Mouse (Mus musculus): ENCODE data around the gene Foxp1. TPM values are rescaled to one million over a fixed set of nuclear protein-coding genes. Genes with fewer than 3 reads are reported as not detected.

The Foxp1 gene
- total RNA-seq, 2 experiments from 2014 or later = 88.5 to 93.5 TPM

DNA sequence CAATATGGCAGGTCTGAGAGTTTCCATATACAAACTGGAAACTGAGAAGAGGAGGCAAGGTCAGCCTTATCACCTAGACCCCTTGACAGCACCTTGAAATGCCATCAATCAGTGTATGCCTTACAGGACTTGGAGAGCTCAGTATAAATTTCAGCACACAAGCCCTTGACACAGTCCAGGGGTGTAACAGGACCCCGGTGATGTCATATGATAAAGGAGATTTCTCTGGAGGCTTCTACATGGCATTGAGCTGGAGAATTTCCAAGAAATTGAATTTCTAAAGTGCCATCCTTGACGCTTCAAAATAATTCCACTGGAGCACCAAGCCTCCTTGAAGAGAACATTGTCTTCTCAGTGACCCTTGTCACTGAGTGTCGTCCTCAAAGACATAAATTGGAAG, 463.8 kb downstream of the Foxp1 start:
- no peak for DNase-seq (ENCODE audit: low spot score in 2 of 2)
- no peak overlapping the region for H3K27ac ChIP-seq
- H3K4me3 ChIP-seq = no peak overlapping the region
- TF ChIP-seq CTCF (conservative IDR thresholded peaks at IDR 0.05) = no peak

DNA sequence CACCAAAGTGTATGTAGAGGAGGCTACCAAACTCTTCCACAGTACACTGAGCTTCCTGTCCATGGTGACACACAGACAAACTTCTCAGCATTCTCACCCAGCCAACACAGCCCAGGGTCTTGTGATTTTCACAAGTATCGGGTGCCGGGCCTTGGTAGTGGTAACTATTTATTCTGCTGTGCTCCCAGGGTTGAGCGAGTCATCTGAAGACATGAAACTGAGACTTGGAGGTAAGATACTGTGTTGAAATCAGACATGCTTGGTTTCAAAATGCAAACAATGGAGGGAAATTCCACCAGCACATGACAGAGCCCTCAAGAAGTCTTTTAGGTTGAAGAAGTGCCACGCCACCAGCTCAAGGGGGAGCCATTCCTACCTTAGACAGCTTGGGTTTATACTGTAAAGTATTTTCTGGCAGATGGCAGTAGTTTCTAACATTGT, 465.4 kb downstream of the Foxp1 start:
- no peak overlapping the region for H3K27ac ChIP-seq
- TF ChIP-seq CTCF (conservative IDR thresholded peaks at IDR 0.05) = peak; percentile 63
- no peak for DNase-seq (ENCODE audit: low spot score in 2 of 2)
- no peak overlapping the region for H3K4me3 ChIP-seq

DNA sequence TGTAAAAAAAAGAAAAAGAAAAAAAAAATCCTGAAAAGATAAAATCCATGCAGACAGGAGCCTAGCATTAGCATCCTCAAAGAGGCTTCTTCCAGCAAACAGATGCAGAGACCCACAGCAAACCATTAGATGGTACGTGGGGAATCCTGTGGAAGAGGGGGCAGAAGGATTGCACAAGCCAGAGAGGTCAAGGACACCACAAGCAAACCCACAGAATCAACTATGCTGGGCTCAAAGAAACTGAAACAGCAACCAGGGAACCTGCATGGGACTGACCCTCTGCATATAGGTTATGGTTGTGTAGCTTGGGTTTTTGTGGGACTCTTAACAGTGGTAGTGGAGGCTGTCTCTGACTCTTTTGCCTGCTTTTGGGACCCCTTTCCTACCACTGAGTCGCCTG, 466.1 kb downstream of the Foxp1 start:
- Histone ChIP-seq H3K4me3 (no peak overlapping the region), H3K27ac (no peak overlapping the region)
- TF ChIP-seq CTCF (conservative IDR thresholded peaks at IDR 0.05) = no peak
- no peak for DNase-seq (ENCODE audit: low spot score in 2 of 2)

DNA sequence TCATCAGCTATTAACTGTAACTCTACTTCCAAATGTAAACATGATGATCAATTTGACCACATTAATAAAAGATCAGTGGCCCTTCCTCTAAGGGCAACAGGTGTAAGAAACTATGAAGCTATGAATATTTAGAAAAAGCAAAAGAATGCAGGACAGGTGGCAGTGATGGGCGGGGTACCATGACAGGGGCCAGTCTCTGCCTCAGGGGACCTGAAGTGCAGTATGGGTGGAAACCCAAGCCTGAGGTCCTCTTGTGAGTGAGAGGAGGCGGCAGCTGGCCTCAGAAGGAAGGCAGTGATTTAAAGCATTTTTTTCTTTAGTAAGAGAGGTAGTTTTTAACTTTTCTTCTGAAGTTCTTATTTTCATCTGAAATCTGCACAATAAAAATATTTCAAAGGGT, 468.5 kb downstream of the Foxp1 start:
- DNase-seq (ENCODE audit: low spot score in 2 of 2) = no peak
- Histone ChIP-seq H3K27ac (no peak overlapping the region), H3K4me3 (no peak overlapping the region)
- TF ChIP-seq CTCF (conservative IDR thresholded peaks at IDR 0.05) = no peak

DNA sequence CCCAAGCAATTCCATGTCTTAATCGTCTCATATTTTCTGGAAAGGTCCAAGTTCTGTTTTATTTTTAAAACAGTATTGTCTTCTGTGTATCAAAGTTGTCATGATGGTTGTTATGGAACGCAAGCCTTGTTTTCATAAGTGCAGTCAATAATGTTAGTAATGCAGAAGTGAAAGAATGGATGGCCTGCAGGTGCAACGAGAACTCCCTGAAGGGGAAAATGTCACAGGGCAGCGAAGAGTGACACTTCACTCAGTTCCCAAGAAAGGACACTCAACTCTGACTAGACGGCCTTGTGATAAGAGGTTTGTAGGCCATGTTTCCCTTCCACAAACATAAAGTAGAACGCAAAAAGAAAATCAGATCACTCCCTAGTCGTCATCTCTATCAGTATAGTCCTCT, 469.4 kb downstream of the Foxp1 start:
- no peak overlapping the region for H3K4me3 ChIP-seq
- DNase-seq (ENCODE audit: low spot score in 2 of 2) = no peak
- TF ChIP-seq CTCF (conservative IDR thresholded peaks at IDR 0.05) = no peak
- H3K27ac ChIP-seq = no peak overlapping the region

DNA sequence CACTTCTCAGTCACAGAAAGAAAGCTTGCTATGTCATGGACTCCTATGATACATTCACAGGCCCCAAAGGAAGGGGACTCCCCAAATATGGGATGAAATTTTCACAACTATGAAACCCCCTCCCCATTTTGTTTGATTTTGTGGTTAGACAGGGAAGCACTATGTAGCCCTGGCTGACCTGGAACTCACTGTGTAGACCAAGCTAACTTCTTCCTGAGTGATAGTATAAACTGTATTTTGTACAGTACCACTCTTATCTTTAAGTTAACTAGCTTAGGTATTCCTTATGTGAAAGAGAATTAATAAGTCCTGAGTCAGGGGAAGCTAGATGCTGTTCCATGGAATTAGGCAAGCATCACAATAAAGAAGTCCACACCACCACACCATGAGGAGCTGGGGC, 470.8 kb downstream of the Foxp1 start:
- H3K27ac ChIP-seq = no peak overlapping the region
- H3K4me3 ChIP-seq = no peak overlapping the region
- DNase-seq (ENCODE audit: low spot score in 2 of 2) = no peak
- no peak for TF ChIP-seq CTCF (conservative IDR thresholded peaks at IDR 0.05)

DNA sequence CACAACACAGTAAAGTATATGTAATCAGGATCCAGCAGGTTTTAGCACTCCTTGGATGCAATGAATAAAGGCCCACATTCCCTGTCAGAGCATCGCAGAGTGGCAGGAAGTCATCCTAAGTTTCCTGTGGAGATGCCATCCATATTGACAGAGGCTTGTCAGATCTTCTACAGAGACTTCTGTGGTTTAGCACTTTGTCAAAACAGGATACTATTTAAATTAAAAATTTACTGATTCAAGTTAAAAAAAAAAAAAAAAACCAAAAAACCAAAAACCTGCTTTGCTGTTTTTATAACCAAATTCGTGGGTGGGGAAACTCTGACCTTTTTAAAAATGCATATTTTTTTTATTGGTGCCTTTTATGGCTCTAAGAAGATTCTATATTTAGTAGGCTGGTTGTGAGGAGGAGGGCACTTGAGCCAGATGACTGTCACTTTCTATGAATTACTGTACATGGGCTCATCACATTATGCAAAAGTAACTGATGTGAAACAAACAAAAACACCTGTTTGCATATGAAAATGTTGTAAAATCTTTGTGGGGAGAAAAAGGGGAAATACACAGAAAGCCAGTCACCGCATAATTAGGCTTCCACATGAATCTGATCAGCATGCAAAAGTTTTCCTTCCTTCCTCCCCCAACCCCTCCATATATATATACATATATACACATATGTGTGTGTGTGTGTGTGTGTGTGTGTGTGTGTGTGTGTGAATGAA, 472.1 kb downstream of the Foxp1 start:
- no peak for DNase-seq (ENCODE audit: low spot score in 2 of 2)
- Histone ChIP-seq H3K4me3 (no peak overlapping the region), H3K27ac (no peak overlapping the region)
- no peak for TF ChIP-seq CTCF (conservative IDR thresholded peaks at IDR 0.05)

DNA sequence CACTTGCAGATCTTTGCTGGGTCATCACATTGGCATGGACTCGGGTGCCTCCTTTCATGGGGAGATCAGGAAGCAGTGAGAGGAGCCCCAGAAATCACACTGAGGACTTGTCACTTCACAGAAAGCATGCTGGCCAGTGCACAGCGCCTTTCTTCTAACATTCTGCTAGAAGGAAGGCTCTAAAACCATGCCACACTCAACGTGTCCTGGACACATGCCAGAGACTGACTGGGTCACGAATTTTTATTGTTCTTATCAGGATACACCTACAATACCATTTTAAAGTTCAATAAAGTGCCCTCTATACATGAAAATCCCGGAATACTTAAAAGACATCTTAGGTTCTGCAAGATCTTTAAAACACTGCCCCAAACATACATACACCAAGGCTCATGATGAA, 475.2 kb downstream of the Foxp1 start:
- TF ChIP-seq CTCF (conservative IDR thresholded peaks at IDR 0.05) = no peak
- Histone ChIP-seq H3K27ac (no peak overlapping the region), H3K4me3 (no peak overlapping the region)
- DNase-seq (ENCODE audit: low spot score in 2 of 2) = no peak

DNA sequence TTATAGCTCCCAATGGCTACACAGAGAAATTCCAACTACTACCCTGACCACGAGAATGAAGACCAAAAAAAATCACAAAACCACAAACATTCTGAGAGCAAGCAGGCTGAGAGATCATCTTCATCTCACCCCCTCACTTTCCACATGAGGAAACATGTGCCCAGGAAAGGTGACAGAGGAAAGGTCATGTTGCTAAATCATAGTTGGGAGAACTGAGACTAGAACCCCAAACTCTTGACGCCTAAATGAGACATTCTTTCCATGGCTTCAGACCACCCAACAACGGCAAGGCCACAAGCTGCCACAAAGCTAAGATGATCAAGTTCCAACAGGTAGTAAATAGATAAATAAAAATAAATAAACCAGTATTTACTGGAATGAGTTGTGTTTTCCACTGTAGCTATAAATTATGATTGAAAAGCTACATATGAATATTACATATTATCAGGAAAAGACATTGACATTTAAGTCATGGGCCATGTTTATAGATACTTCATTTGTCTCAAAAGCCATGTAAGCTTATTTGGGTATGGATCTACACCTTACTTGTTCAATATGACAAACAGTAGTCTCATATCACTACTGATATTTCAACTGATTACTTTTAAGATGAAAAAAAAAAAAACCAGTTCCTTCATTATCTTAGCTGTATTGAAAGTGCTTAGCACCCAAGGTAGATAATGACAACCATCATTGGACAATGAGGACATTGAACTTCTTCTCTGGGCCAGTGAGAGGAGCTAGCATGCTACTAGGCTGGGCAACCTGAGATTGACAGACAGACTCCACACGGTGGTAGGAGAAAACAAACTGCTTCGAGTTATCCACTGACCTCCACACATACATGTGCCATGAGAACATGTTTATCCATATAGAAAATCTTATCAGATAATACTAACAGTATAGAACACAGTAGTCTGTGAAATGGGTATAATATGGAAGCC, 476.4 kb downstream of the Foxp1 start:
- no peak overlapping the region for H3K4me3 ChIP-seq
- no peak for TF ChIP-seq CTCF (conservative IDR thresholded peaks at IDR 0.05)
- no peak overlapping the region for H3K27ac ChIP-seq
- no peak for DNase-seq (ENCODE audit: low spot score in 2 of 2)

DNA sequence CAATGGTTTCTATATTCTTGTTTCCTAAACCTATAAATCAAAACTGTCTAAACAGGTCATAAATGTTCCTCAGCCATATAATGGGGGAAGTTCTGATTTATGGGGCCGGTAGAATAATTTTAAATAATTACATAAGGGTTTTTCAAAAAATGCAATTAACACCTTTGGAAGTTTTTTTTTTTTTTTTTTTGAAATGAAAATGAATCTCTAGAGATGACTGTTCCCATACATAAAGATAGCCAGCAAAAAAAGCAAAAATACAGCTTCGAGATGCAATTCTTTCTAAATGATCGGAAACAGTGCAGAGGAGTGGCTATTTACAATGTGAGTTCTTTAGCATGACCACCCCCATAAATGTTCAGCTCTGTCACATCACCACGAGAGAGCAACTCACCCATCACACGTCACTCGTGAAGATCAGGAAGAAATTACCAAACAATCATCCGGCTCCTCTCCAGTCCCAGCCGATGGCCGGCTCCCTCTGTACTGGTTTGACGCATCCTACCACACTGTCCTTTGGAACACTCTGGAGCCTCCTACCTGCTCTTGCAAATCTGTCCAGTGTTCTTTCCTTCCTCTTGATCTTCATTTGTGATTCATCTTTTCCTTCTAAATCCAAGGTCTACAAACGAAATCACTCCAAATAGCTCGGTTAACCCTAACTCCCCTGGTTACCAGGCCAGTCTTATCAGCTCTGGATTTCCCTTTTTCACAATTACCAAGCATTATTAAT, 478.4 kb downstream of the Foxp1 start:
- no peak for TF ChIP-seq CTCF (conservative IDR thresholded peaks at IDR 0.05)
- DNase-seq (ENCODE audit: low spot score in 2 of 2) = no peak
- no peak overlapping the region for H3K4me3 ChIP-seq
- H3K27ac ChIP-seq = no peak overlapping the region

DNA sequence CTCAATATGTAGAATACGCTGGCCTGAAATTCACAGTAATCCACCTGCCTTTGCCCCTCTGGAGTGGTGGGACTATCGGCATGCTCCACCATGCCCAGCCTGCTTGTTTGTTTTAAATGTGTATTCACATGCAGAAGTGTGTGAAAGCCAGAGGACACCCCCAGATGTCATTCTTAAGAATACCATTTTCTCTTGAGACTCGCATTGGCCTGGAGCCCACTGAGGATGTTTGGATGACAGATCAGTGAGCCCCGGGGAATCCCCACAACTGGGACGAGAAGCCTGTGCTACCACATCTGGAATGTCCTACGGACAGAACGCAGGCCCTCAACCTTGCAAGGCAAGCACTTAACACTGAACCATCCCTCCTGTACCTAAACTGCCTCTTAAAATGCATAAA, 479.3 kb downstream of the Foxp1 start:
- Histone ChIP-seq H3K4me3 (no peak overlapping the region), H3K27ac (no peak overlapping the region)
- DNase-seq (ENCODE audit: low spot score in 2 of 2) = no peak
- TF ChIP-seq CTCF (conservative IDR thresholded peaks at IDR 0.05) = no peak

DNA sequence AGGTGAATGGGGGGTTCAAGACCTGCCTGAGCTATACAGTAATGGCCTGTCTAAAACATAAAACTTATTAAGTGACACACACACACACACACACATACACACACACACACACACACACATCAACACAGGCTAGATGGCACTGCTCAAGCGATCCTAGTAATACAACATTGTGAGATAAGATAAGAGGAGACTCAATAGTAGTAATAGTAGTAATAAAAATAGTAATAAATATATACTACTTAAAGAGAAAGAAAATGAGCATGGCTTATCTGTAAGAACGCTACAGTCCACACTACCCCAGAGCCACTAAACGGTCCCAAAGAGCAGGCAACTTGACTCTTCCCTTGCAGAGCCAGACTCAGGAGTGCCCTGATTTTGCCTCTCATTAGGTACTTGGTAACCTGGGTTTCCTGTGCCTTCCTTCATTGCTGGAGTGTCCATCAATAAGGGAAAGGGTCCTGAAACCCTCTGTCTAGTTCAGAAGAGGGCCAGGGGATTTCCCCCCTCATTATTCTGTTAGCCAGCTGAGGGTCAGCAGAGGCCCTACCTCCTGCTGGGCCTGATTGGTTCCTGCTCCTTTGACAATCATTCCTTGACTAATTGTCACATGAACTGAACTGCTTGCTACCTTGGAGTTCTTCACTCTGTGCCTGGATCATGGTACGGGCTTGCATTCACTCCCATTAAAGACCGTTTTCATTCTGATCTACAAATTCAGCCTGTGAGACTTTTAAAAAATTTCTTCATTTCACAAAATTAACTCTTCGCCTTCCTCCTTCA, 480.2 kb downstream of the Foxp1 start:
- DNase-seq (ENCODE audit: low spot score in 2 of 2) = no peak
- Histone ChIP-seq H3K4me3 (no peak overlapping the region), H3K27ac (no peak overlapping the region)
- no peak for TF ChIP-seq CTCF (conservative IDR thresholded peaks at IDR 0.05)

All from layer of hippocampus, adult 2 months (tissue).